ENCODE assay signal across 47 mouse cellular contexts in genomic region chr3:69212246-69212645, GRCm38 (mm10). TPM values are rescaled to one million over a fixed set of nuclear protein-coding genes. Genes with fewer than 3 reads are reported as not detected.
"Had no signal": no experiment of that assay in that cellular context is flagged by ENCODE, and none has a peak within 500 bp of the region (broad histone marks: within the 10 kb centered on the region; RNA-seq: fewer than 3 reads in every experiment).

No protein-coding gene starts in this region.

- H3K36me3 ChIP-seq: heart, embryonic 10.5 days; heart, embryonic 12.5 days; heart, embryonic 13.5 days; heart, embryonic 15.5 days; hindbrain, embryonic 10.5 days; hindbrain, embryonic 12.5 days; hindbrain, embryonic 13.5 days; hindbrain, embryonic 15.5 days; intestine, embryonic 15.5 days; kidney, embryonic 15.5 days had no signal

- H3K4me1 ChIP-seq: heart, embryonic 10.5 days; heart, embryonic 12.5 days; heart, embryonic 15.5 days; hindbrain, embryonic 10.5 days; hindbrain, embryonic 12.5 days; hindbrain, embryonic 13.5 days; hindbrain, embryonic 15.5 days; intestine, embryonic 15.5 days; kidney, embryonic 15.5 days had no signal

- H3K4me3 ChIP-seq: heart, embryonic 10.5 days; heart, embryonic 12.5 days; heart, embryonic 13.5 days; heart, embryonic 15.5 days; hindbrain, embryonic 10.5 days; hindbrain, embryonic 12.5 days; hindbrain, embryonic 13.5 days; hindbrain, embryonic 15.5 days; intestine, embryonic 15.5 days; kidney, embryonic 15.5 days; layer of hippocampus, adult 2 months had no signal

- H3K27ac ChIP-seq: heart, embryonic 10.5 days; heart, embryonic 13.5 days; heart, embryonic 15.5 days; hindbrain, embryonic 10.5 days; hindbrain, embryonic 12.5 days; hindbrain, embryonic 13.5 days; hindbrain, embryonic 14.5 days; hindbrain, embryonic 15.5 days; hindbrain, postnatal 0 days; intestine, embryonic 15.5 days; kidney, embryonic 15.5 days; kidney, postnatal 0 days; layer of hippocampus, adult 2 months had no signal

- ATAC-seq: hindbrain, embryonic 16.5 days; hindbrain, postnatal 0 days; intestine, embryonic 15.5 days; intestine, embryonic 16.5 days; intestine, postnatal 0 days had no signal

- H3K27me3 ChIP-seq: heart, embryonic 12.5 days; heart, embryonic 13.5 days; heart, embryonic 15.5 days; hindbrain, embryonic 12.5 days; hindbrain, embryonic 13.5 days; hindbrain, embryonic 15.5 days; intestine, embryonic 15.5 days; kidney, embryonic 15.5 days had no signal

- H3K9me3 ChIP-seq: heart, embryonic 10.5 days; heart, embryonic 12.5 days; heart, embryonic 13.5 days; heart, embryonic 15.5 days; hindbrain, embryonic 10.5 days; hindbrain, embryonic 12.5 days; hindbrain, embryonic 13.5 days; hindbrain, embryonic 15.5 days; intestine, embryonic 15.5 days; kidney, embryonic 15.5 days had no signal

- DNase-seq: heart, postnatal 10 days; heart, postnatal 36 days; heart, postnatal 4 days; kidney, adult 11 months; kidney, adult 18-20 months; kidney, adult 2 months; kidney, adult 8-10 months; kidney, adult 9 months; kidney, postnatal 10 days; kidney, postnatal 14 days; kidney, postnatal 25 days; kidney, postnatal 36 days; kidney, postnatal 4 days; layer of hippocampus, adult 9-11 months; layer of hippocampus, postnatal 36 days had no signal

- H3K9ac ChIP-seq: heart, embryonic 12.5 days; heart, embryonic 13.5 days; heart, embryonic 15.5 days; hindbrain, embryonic 12.5 days; hindbrain, embryonic 13.5 days; hindbrain, embryonic 14.5 days; hindbrain, embryonic 15.5 days; intestine, embryonic 15.5 days; kidney, embryonic 15.5 days had no signal

- H3K4me2 ChIP-seq: heart, embryonic 11.5 days; heart, embryonic 12.5 days; heart, embryonic 13.5 days; heart, embryonic 15.5 days; hindbrain, embryonic 12.5 days; hindbrain, embryonic 13.5 days; hindbrain, embryonic 14.5 days; hindbrain, embryonic 15.5 days; intestine, embryonic 15.5 days; kidney, embryonic 15.5 days had no signal

RNA-seq across cellular contexts. Expression of gene Arl14, which starts 10.0 kb away (rescaled TPM):
- total RNA-seq: heart, postnatal 10 days; heart, postnatal 25 days; heart, postnatal 36 days; heart, postnatal 4 days; hematopoietic stem cell, adult 5-6 weeks; hindbrain, postnatal 0 days; layer of hippocampus, adult 18-20 months; layer of hippocampus, adult 2 months; layer of hippocampus, adult 8-10 months; layer of hippocampus, postnatal 10 days; layer of hippocampus, postnatal 14 days; layer of hippocampus, postnatal 25 days; layer of hippocampus, postnatal 36 days; left cerebral cortex, adult 18-20 months had no signal
- polyA plus RNA-seq: heart, embryonic 10.5 days; heart, embryonic 11.5 days; heart, embryonic 12.5 days; heart, embryonic 13.5 days; heart, embryonic 14.5 days; heart, embryonic 15.5 days; heart, embryonic 16.5 days; heart, postnatal 0 days; hindbrain, embryonic 10.5 days; hindbrain, embryonic 11.5 days; hindbrain, embryonic 12.5 days; hindbrain, embryonic 13.5 days; hindbrain, embryonic 14.5 days; hindbrain, embryonic 15.5 days; hindbrain, embryonic 16.5 days; hindbrain, postnatal 0 days; inflammation-experienced regulatory T-cells, adult 6 months; kidney, adult 2 months; kidney, embryonic 14.5 days had no signal
